Mouse (Mus musculus): ENCODE results near the gene Tfr2.

- TF ChIP-seq POLR2A (IDR thresholded peaks at IDR 0.05; ENCODE audit: extremely low read depth, insufficient read depth, low read length): no peak
- no peak for TF ChIP-seq CTCF (IDR thresholded peaks at IDR 0.05; ENCODE audit: extremely low read depth, insufficient read depth, low read length)
Measured at GRCm38 (mm10) chr5:137565744-137566143, 3.9 kb upstream of the Tfr2 start.
